Mouse (Mus musculus) layer of hippocampus, postnatal 14 days (tissue): Measurements from ENCODE around the gene Adamts18. TPM values are rescaled to one million over a fixed set of nuclear protein-coding genes. Genes with fewer than 3 reads are reported as not detected.

Source experiments
- DNase-seq, 2 experiments: peaks; one replicate each; pipeline ENCODE4 v3.0.0; 2021 to 2022; ENCODE audit warnings: low spot score in 2 of 2, mixed read lengths in 1 of 2
- long read RNA-seq, 2 experiments: library from polyadenylated mRNA; stranded (forward); transcript quantifications; one replicate each; pipeline ENCODE4 v2.0.0; 2021
- total RNA-seq, 2 experiments: library from RNA; stranded (reverse); gene quantifications; 2 replicates each; pipeline ENCODE4 v1.2.3; 2021

Gene Adamts18
- total RNA-seq: 1 to 10 TPM; 5.9 to 7.1 TPM
- long read RNA-seq, experiment 1, partial matches to known transcripts: 1 of 2 reads
- long read RNA-seq, experiment 1, other reads (novel, unspliced or antisense): 1 of 2 reads
- long read RNA-seq, experiment 2, partial matches to known transcripts: 1 of 4 reads
- long read RNA-seq, experiment 2, other reads (novel, unspliced or antisense): 3 of 4 reads

DNA sequence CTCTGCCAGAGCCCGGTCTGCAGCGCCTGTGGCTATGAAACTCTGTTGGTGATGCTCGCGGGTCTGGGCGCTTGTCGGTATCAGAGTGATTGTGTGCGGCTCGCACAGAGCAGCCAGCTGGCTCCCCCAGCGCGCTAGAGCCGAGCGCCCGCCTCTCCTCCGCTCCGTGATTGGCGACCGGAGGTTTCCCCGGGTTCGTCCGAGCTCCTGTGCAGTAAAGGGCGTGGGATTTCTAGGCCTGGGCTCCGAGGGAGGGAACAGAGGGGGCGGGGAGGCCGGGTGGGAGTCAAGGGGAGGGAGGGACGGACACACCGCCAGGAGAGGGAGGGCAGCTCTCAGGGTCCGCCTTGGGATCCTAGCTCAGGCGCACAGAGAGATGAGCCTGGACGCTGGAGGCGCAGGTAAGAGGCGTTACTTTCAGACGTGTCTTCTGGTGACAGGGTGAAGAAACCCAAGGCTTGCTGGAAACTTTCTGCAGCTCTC, at the start of gene Adamts18:
Adamts18 (minus strand) TSS at position 86 of the 483 bp plus-strand sequence.
- peak; percentile 36 to 57 for DNase-seq

DNA sequence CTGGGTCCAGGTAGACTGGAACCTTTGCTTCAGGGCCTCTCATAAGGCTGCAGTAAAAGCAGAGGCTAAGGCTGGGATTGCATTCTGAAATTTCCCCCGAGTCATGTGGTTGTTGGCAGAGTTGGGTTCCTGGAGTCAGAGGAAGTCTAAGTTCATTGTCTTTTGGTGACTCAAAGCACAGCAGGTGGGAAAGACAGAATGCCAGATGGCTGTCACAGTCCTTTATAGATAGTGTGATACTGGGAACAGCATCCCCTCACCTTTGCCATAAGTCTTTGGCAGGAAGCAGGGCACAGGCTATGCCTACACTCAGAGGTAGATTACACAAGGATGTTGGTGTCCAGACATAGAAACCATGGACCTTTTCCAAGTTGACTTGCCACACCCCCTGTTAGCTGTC, 47.9 kb upstream of the Adamts18 start:
- DNase-seq: no peak

DNA sequence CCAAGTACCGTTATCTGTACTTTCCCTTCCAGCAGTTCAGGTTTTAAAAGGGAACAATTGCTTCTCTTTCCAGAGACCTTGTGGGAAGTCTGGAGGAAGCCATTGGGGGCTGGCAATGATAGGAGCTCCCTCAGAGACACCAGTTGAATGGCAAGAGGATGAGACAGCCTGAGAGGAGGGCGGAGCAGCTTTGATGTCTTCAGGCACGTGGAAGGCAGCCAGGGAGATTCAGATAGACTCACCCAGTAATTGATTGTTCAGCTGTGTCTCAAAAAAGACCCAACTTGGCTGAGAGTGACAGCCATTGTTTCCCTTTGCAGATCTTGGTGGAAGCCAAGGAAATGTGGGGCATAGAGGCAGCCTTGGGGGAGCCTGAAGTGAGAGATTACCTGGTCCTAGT, 42.8 kb upstream of the Adamts18 start:
- no peak for DNase-seq

DNA sequence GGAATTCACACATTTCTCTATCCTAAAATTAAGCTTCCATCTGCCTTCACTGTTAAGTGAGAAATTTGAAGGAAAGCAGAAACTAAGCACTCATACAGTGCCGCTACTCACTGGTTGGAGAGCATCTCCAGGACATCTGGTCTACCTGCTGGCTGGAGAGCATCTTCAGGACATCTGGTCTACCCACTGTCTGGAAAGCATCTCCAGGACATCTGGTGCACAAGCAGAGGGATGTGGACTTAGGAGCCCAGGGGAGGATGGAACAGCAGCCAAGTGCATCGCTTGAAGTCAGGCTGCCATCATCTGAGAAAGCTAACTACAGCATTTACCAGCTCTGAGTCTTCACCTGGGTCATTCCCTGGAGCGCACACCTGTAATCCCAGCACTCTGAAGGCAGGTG, 38.0 kb upstream of the Adamts18 start:
- DNase-seq: no peak

DNA sequence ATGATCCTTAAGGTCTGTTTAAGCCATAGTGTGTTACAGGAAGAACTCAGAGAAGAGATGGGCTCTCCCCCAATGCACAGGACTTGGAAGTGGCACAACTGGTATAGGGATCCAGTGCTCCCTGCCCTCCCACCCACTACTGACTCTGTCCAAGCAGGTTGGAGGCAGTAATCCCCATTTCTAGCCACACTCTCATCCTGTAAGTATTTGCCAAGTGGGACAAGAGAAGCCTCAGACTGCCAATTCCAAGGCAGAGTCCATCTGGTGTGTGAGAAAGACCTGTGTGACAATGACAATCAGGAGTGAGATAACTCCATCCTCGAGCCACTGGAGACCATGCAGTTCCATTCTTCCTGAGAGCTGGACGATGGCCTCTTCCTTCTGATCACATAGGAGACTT, 36.6 kb upstream of the Adamts18 start:
- DNase-seq: no peak

DNA sequence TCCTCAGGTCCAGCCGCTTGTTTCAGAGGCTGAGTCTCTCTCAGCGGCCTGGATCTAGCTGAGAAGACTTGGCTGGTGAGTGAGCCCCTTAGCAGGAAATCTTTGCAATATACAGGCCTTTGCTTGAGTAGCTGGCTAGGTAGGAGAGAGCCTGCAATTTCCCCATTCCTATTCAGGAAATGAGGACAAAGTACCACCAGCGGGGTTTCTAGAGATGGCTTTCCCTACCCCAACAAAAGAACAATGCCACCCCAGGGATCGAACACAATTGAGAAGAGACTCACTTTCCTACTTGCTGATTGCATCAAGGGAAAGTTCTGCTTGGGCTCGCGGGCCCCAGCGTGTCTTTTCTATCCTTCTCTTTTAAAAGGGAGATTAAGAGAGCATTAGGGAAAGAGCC, 35.5 kb upstream of the Adamts18 start:
- DNase-seq: no peak

DNA sequence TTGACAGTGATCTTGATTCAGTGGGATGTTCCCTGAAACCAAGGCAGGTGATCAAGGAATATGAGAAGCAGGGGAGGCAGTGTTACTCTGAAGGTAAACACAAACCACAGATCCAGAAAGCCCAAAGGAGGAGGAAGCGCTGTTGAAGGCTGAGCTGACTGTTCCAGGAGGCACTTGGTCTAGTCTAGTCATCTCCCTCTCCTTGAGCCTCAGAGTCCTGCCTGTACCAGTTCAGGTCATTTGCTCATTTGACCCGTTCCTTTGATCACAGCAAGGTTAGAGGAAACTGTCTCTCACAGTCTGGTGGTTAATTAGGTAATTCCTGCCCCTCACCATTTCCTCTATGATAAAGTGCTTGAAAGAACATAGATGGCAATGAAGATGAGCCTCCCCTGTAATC, 34.0 kb upstream of the Adamts18 start:
- DNase-seq: no peak

DNA sequence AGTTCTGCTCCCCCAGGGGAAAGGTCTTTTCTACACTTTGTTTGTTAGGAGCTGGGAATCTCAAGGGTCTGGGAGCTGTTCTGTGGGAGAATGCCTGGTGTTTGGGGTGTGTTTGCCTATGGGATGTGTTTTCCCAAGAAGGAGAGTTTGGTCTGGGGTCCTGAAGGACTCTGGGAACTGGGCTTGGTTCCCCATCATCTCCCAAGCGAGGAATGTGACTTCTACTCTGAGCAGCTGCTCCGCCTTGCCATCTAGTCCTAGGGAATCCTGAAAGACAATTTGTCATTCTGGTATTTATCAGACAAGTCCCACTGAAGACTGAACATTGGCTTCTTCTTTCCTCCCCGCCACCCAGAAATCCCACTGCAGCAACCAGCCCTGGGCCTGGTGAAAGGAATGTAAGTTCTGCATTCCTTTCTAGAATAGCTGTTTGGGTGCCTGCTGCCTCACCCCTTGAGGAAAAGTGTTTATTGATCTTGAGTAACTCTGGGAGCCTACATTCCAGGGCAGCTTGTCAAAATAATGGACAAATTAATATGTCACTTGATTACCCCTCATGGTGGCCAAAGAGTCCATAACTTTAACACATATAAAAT, 30.0 kb upstream of the Adamts18 start:
- DNase-seq: no peak

DNA sequence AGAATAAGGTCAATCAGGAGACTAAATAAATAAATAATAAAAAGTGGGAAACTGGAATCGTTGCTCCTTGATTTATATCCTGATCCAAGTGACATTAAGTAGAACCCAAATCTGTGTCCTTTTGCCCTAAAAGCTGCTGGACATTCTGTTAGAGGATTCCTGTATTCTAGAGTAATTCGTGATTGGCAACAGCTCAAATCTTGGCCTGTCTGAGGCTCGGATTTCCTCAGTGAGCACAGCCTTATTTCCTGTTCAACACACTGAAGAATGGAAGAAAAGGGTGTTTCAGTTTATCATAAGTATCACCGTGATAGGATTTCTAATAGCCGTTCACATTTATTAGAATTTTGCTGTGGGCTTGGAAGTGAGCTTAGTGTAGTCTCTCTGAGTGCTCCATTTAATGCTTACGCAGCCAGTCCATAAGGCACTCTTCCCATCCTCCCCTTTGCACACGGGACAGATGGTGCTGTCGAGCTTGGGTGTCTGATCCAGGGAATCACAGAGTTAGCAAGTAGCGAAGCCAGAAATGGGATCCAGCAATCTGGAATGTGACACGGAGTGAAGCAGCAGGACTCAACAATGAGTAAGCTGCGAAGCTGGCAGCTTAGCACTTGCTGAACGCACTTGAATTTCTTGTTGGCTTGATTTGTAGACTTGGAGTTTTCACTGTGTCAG, 25.0 kb upstream of the Adamts18 start:
- peak; percentile 66 to 92 for DNase-seq

DNA sequence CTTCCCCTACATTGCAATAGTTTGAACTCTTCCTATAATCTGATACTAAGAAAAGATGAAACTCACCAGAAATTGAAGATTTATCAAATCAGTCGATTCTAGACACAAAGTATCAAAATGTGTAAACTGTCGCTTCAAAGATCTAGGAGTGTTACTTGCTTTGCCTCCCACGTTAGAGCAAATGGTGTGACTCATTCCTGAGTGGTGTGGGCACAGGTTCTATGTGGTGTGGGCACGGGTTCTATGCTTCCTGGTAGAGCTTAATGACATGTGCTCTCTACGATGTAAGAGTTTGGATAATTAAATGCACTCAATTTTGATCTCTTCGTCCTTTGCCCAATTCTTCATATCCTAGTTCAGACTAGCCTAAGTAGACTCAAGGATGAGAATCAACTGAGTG, 23.9 kb upstream of the Adamts18 start:
- DNase-seq: no peak

DNA sequence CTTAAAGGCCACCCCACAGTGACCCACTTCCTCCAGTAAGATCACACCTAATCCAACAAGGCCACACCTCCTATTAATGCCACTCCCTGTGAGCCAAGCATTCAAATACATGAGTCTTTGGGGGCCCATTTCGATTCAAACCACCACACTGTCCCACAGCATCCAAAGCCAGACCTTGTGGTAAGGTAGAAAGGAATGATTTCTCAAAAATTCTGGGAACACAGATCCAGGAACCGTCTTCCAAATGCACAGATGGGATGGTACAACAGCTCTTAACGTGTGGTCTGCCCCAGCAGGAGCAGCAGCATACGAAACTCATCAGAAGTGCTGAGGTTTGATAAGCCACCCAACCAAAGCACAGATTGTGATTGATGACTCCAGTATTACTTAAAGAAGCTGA, 18.0 kb upstream of the Adamts18 start:
- peak in 1 of 2 experiments; percentile 39 for DNase-seq

DNA sequence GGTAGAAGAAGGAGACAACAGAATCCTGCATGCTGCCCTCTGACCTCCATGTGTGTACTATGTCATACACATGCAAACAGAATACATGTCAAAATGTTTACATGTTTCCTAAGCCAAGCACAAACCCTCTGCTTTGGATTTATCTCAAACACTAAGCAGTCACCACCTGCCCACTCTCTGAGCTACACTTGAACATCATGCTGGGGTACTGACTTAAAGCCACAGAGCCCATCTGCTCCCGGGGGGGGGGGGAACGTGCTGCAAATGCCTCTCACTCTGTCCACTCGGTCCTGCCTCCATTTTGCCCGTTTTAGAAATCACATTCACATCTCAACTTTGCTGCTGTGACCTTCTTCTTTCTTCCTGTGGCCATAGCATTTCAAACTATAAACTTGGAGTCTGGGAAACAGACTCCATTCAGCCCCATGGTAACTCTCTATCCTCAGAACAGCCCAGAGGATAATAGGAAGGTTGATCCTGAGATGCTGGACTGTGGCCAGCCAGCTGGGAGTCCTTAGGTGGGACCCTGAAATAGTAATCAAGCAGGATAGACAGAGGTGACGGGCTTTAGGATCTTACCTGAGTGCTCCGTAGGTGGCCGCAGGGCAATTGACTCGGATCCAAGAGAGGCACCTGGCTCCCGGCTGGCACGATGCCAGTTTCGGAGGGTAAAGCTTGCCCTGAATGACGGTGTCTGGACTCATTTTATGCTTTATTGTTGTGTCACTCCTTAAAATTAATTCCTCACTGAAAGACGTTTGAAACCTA, 17.0 kb upstream of the Adamts18 start:
- DNase-seq: no peak

DNA sequence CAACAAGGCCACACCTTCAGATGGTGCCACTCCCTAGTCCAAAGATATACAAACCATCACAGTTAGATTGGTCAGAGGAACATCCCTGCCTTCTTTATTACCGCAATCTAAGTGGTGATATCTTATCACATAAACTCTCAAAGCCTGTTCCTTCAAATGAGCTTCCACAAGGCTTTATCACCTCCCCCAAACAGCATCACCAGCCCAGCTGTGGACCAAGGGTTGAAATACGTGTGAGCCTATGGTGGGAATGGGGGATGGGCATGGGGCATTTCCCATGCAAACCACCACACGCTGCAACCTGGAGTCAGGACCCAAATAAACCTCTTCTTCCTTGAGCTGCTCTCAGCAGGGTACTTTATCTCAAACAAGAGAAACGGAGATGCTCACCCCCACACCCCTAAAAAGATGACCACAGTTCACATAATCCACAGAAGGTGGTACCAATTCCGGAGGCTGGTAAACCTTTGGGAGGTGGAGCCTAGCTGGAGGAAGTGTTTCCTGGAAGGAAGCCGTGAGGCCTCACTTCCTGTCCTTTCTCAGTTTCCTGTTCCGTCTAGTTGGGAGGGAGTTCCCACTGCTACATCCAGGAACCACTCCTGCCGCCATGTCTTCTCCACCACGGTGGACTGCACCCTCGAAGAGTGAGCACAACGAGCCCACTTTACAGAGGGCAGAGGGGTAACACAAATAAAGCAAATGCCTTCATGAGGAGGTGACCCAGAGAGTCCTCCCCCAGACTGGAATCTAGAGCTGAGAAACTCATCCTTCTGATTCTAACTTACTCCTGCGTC, 11.5 kb upstream of the Adamts18 start:
- no peak for DNase-seq

DNA sequence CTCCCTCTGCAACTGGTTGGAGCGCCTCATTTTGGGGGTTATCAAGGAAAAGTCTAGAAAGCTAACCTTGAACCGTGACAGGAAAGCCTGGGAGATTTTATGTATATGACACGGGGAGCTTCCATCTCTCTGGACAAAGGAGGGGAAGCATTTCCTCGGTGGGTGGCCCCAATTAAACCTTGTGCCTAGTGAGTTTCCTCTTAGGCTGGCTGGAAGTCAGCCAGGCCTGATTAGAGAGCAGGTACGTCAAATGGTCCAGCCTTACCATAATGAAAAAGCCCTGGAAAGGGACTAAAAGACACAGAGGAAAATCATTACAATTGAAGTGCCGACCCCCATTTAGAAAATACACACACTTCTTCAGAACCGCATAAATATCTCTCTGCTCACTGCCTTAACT, 10.3 kb upstream of the Adamts18 start:
- DNase-seq: no peak

DNA sequence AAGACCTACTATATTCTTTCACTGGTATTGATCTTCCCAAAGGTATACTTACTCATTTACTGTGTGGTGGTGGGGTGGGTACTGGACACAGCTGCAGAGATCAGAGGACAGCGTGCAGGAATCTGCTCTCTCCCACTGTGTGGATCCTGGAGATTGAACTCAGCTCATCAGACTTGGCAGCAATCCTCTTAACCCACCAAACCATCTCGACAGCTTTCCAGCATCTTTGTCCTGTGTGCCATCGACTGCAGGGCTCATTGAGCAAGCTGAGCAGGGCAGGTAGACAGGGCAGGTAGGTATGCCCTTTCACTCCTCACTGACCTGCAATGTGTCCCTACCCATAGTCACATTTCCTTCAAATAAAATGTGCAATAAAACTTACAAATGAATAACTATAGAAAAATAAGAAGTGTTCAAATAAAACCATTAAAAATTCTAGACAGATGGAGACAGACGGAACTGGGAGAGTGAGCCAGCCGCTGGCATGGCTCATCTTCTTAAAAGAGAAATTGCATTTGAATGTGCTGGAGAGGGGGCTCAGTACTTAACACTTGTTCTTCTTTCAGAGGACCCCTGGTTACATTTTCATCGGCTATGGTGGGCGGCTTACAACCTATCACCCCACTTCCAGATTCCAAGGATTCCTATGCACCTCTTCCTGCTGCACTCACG, 6.2 kb upstream of the Adamts18 start:
- no peak for DNase-seq

DNA sequence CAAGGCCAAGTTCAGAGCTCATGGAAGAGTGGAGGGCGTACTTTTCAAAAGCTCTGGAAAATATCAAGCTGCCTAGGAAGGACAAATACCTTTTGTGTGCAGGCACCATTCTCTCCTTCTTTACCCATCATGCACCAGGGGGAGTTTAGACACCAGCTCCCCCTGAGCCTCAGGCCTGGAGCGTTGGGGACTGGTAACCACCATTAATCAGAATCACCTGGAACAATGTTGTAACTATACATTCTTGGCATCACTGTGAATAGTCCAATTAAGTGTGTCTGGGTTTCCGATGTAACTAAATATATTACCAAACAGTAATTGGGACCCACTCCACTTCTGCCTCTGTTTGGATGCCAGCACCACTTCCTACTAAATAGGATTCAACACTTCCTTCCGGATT, 5.2 kb upstream of the Adamts18 start:
- no peak for DNase-seq

DNA sequence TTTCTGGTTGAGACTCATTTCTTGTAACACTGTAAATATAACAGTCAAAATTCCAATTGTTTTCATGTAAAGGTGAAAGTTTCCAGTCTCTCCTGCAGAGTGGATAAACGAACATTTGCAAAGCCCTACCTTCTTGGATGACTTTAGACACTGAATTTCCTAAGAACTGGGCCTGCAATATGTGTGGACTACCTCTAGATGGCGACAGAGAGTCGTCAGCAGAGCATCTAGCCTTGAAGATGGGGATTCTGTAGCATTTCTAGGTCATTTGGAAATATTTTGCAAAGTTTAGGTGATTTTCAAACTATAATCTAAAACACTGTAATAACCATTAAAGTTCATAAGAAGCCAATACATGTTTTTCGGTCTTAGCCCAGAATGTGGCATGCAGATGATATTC, 3.1 kb upstream of the Adamts18 start:
- no peak for DNase-seq

DNA sequence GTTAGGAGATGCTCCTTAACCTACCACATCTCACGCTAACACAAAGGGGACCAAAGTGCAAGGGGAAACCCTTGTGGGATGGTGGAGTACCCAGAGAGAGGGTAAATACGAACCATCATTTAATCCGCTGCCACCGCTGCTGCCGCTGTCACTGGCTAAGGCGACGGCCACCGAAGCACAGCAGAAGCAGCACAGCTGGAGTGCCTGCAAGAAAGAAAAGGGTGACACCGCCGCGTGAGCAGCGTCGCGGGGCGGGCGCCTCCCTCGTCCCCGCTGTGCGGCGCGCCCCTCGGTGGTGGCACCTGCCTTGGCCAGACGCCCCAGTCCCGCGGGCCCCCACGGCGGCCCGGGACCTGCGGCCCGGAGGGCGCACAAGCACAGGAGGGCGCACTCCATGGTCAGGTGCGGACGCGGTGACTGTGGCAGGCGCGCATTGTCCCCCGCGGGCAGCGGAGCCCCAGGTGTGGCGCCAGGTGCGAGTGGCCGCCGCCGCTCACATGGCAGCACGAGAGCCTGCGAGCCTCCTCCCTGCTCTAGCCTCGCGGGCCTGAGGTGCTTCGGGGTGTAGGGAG, 371 bp downstream of the Adamts18 start:
- DNase-seq: no peak

DNA sequence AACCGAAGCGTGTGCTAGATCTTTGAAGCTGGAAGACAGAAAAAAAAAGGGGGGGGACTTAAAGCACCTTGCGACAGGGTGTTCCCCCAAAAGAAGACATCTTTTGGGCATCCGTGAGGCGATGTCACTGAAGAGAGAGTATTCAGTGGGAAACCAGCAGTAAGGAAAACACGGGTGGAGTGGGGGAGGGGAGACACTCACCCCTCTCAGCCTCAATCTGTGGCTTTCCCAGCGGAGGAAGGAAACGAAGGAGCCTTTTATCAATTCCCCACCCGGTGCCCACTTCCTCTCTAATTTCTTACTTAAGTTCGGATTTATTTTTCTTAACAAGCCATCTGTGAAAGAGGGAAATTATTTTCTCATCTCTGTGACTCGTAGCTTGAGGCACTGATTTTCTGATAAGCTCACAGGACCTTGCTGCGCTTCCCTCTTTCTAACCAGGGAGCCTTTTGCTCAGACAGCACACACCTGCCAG, 895 bp downstream of the Adamts18 start:
- DNase-seq: no peak

DNA sequence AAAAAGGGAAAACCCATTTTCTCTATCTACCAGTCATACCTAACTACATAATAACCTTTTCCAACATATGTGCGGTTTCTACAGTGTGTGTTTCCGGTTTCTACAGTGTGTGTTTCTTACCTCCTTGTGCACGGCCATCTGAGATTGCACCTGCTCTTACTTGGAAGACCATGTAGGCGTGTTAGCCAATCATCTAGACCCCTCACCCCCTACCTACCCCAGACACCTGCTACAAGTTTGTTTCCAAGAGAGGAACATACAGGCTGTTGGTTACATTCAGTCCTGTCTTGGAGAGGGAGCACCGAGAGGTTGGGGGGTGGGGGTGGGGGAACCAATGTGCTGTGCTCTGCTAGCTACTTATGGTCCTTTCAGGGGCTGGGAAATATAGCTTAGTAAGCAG, 1.9 kb downstream of the Adamts18 start:
- DNase-seq: no peak
